Mouse (Mus musculus) C2C12 (cell line): ENCODE data around the gene Rims3.

Source experiments
- CEBPB ChIP-seq: IDR thresholded peaks from one replicate; pipeline ENCODE4 v1.6.1; 2011; ENCODE audit warnings: low read depth, mild to moderate bottlenecking, control low read depth, moderate library complexity
- CTCF ChIP-seq: IDR thresholded peaks from one replicate; pipeline ENCODE4 v1.5.1; 2011; ENCODE audit not compliant: control insufficient read depth, insufficient read depth, insufficient read length
- MAX ChIP-seq: IDR thresholded peaks from one replicate; pipeline ENCODE4 v1.6.1; 2011; ENCODE audit warnings: mild to moderate bottlenecking, control low read depth
- MYOG ChIP-seq: IDR thresholded peaks from one replicate; pipeline ENCODE4 v1.6.1; 2011; ENCODE audit not compliant: control insufficient read depth, insufficient read length; ENCODE audit errors: extremely low read depth

GRCm38 (mm10) chr4:120841342-120841741, 13.3 kb upstream of the Rims3 start:
- TF ChIP-seq CTCF, result no peak
- TF ChIP-seq MAX, result no peak
- no peak for TF ChIP-seq CEBPB
- no peak for TF ChIP-seq MYOG
